Mouse (Mus musculus) liver, embryonic 11.5 days (tissue): Measurements from ENCODE around the gene Slc4a2. TPM values are rescaled to one million over a fixed set of nuclear protein-coding genes. Genes with fewer than 3 reads are reported as not detected.

ENCODE experiments used
- ATAC-seq: fragments of 200-750 bp; cut with Nextera tagmentation; replicated peaks from 2 replicates; pipeline ENCODE4 v1.8.0; 2017; ENCODE audit warnings: moderate number of reproducible peaks, mild to moderate bottlenecking, moderate TSS enrichment, moderate library complexity; ENCODE audit not compliant: low FRiP score
- DNase-seq: peaks from one replicate; pipeline ENCODE4 v3.0.0-alpha.2; 2017; ENCODE audit warnings: low spot score
- H3K27ac ChIP-seq: fragments of 300-500 bp; sonication (generic); 2 replicates; pipeline ENCODE4 v1.5.1; 2014; ENCODE audit warnings: mild to moderate bottlenecking, low read depth, low read length, control low read depth
- H3K27me3 ChIP-seq: fragments of 300-500 bp; sonication (generic); replicated peaks from 2 replicates; pipeline ENCODE4 v1.6.1; 2014; ENCODE audit warnings: low read length, mixed read lengths; ENCODE audit not compliant: control insufficient read depth, insufficient read depth
- H3K36me3 ChIP-seq: fragments of 300-500 bp; sonication (generic); 2 replicates; pipeline ENCODE4 v1.6.1; 2014; ENCODE audit warnings: mild to moderate bottlenecking, low read length, moderate library complexity, mixed read lengths; ENCODE audit not compliant: control insufficient read depth, insufficient read depth
- H3K4me1 ChIP-seq: fragments of 300-500 bp; sonication (generic); replicated peaks from 2 replicates; pipeline ENCODE4 v1.6.1; 2014; ENCODE audit warnings: low read length, mixed read lengths; ENCODE audit not compliant: control insufficient read depth, insufficient read depth
- H3K4me2 ChIP-seq: fragments of 300-500 bp; sonication (generic); 2 replicates; pipeline ENCODE4 v1.6.1; 2014; ENCODE audit warnings: mild to moderate bottlenecking, control low read depth, moderate library complexity
- H3K4me3 ChIP-seq: fragments of 300-500 bp; sonication (generic); 2 replicates; pipeline ENCODE4 v1.5.1; 2014; ENCODE audit warnings: low read depth, low read length, control low read depth
- H3K9ac ChIP-seq: fragments of 300-500 bp; sonication (generic); 2 replicates; pipeline ENCODE4 v1.6.1; 2014; ENCODE audit warnings: low read depth, low read length, control low read depth
- H3K9me3 ChIP-seq: fragments of 300-500 bp; sonication (generic); 2 replicates; pipeline ENCODE4 v1.6.1; 2016; ENCODE audit warnings: low read length, inconsistent platforms, mixed read lengths; ENCODE audit not compliant: control insufficient read depth
- WGBS: fragments of 180-500 bp; shearing (Covaris S2); extraction: QIAGEN DNeasy Blood & Tissue Kit; methylation state at CpG from one replicate; pipeline ENCODE4 v1.1.7; 2014; 5-methylcytosine and 5-hydroxymethylcytosine counted together
- polyA plus RNA-seq: library from polyadenylated mRNA; unstranded; fragments of >200 nt; fragmentation: Nextera tagmentation; extraction: Ambion mirVana; gene quantifications from 2 replicates; pipeline ENCODE4 v1.2.1, GENCODE M21; 2014

The Slc4a2 gene
- polyA plus RNA-seq, 1 experiment from 2014 or later, result 22.4 TPM

- H3K4me1 ChIP-seq, result peaks cover 26% of the 10 kb centered on the region
- peak overlapping the region; percentile 43; the same call in 1 of the 2 replicates for H3K9ac ChIP-seq
- H3K36me3 ChIP-seq, result peaks cover 22% of the 10 kb centered on the region
- peak overlapping the region; percentile 77 for H3K4me2 ChIP-seq
- DNase-seq, result peak; percentile 58
- H3K4me3 ChIP-seq, result peak overlapping the region; percentile 49
- no peak for ATAC-seq
- WGBS, result 6% methylated on average over 67 of the region's 67 CpGs
- no peak overlapping the region for H3K27ac ChIP-seq
- H3K9me3 ChIP-seq, result no peaks in the 10 kb centered on the region
- peaks cover 30% of the 10 kb centered on the region for H3K27me3 ChIP-seq
Observed at GRCm38 (mm10) chr5:24474723-24475261, 51.2 kb downstream of the Slc4a2 start.

GRCm38 (mm10) chr5:24475476-24476241, 52.0 kb downstream of the Slc4a2 start:
- peaks cover 30% of the 10 kb centered on the region for H3K27me3 ChIP-seq
- 75% methylated on average over 6 of the region's 6 CpGs for WGBS
- ATAC-seq (no peak), DNase-seq (no peak)
- H3K27ac ChIP-seq, result no peak overlapping the region
- H3K4me2 ChIP-seq, result peak overlapping the region; percentile 77
- peaks cover 28% of the 10 kb centered on the region for H3K36me3 ChIP-seq
- H3K4me3 ChIP-seq, result no peak overlapping the region
- H3K9ac ChIP-seq, result no peak overlapping the region
- peaks cover 28% of the 10 kb centered on the region for H3K4me1 ChIP-seq
- no peaks in the 10 kb centered on the region for H3K9me3 ChIP-seq

DNA sequence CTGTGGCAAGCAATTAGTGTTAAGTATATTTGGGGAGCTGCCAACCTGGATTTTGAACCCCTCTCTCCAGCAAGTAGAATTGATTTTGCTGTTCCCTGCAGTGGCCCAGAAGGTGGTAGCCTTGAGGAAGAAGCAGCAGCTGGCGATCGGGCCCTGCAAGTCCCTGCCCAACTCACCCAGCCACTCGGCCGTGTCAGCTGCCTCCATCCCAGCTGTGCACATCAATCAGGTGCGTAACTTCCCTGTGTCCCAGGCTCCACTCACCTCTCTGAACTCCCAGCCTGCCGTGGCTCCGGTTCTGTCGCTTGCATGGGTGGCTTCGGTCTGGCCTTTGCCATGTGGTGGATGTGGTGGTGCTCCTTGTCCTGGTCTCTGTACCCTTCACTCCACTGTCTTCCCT, 54.3 kb downstream of the Slc4a2 start:
- H3K36me3 ChIP-seq, result peaks cover 29% of the 10 kb centered on the region
- WGBS, result 90% methylated on average over 9 of the region's 9 CpGs
- no peak overlapping the region for H3K4me2 ChIP-seq
- H3K9ac ChIP-seq, result no peak overlapping the region
- H3K27ac ChIP-seq, result no peak overlapping the region
- peaks cover 21% of the 10 kb centered on the region for H3K27me3 ChIP-seq
- no peak overlapping the region for H3K4me3 ChIP-seq
- no peaks in the 10 kb centered on the region for H3K9me3 ChIP-seq
- DNase-seq, result no peak
- ATAC-seq, result no peak
- peaks cover 28% of the 10 kb centered on the region for H3K4me1 ChIP-seq

- ATAC-seq (peak; percentile 37), DNase-seq (no peak)
- H3K36me3 ChIP-seq, result peaks cover 31% of the 10 kb centered on the region
- H3K4me3 ChIP-seq, result no peak overlapping the region
- no peaks in the 10 kb centered on the region for H3K9me3 ChIP-seq
- no peak overlapping the region for H3K4me2 ChIP-seq
- H3K9ac ChIP-seq, result no peak overlapping the region
- H3K27ac ChIP-seq, result no peak overlapping the region
- H3K4me1 ChIP-seq, result peaks cover 19% of the 10 kb centered on the region
- 12% methylated on average over 4 of the region's 4 CpGs for WGBS
- H3K27me3 ChIP-seq, result no peaks in the 10 kb centered on the region
Observed at GRCm38 (mm10) chr5:24481647-24482046, 58.0 kb downstream of the Slc4a2 start.

DNA sequence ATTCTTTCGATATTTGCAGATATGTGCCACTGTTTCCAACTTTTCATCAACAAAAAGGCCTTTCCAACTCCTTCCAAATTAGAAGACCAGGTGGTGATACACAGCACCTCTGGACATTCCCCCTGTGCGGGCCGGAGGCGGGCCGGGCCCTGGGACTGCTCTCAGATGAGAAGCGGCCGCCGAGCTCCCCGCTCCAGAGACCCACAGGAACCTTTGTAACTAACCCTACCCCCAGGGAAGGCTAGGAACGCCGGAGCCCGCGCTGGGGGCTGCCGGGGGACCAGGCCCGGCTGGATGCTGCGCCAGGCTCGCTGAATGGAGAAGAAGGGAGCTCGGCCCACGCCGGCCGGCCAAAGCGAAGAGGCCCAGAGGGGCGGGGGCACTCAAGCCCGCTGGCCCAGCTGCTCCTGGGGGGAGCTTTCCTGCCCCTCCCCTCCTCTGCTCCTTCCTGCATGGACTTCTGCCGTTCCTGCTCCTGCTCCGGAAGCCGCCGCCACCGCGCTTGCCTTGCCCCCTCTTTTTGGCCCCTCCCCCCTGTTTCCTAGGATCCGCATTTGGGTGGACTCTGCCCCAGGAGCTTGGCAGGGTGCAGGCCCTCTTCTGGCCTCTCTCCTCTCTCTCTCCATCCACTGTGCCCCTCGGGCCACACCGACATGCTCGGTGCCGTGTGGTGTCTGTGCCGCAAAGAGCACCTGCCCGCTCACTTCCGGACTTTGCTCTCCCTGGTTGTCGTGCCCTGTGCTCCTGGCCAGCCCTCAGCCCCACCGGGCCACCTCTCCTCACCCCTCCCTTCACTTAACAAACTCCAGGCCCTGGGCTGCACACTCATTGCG, 58.8 kb downstream of the Slc4a2 start:
- H3K4me2 ChIP-seq, result peak overlapping the region; percentile 43
- peaks cover 30% of the 10 kb centered on the region for H3K36me3 ChIP-seq
- WGBS, result 58% methylated on average over 41 of the region's 41 CpGs
- no peak overlapping the region; the same call in 1 of the 2 replicates for H3K4me3 ChIP-seq
- peak overlapping the region; percentile 78 for H3K27ac ChIP-seq
- no peak overlapping the region for H3K9ac ChIP-seq
- ATAC-seq (peak; percentile 57), DNase-seq (no peak)
- no peaks in the 10 kb centered on the region for H3K27me3 ChIP-seq
- peaks cover 19% of the 10 kb centered on the region for H3K4me1 ChIP-seq
- H3K9me3 ChIP-seq, result no peaks in the 10 kb centered on the region

GRCm38 (mm10) chr5:24483326-24483725, 59.7 kb downstream of the Slc4a2 start:
- 0 out of 2 replicates have a peak overlapping the region, but pooled peaks have one; percentile 5 for H3K9ac ChIP-seq
- peak overlapping the region; percentile 78 for H3K27ac ChIP-seq
- WGBS, result 36% methylated on average over 11 of the region's 11 CpGs
- no peak overlapping the region for H3K4me3 ChIP-seq
- DNase-seq, result no peak
- H3K4me2 ChIP-seq, result peak overlapping the region; percentile 43
- peaks cover 27% of the 10 kb centered on the region for H3K36me3 ChIP-seq
- peaks cover 19% of the 10 kb centered on the region for H3K4me1 ChIP-seq
- ATAC-seq, result peak; percentile 13; the same call in 1 of the 2 replicates
- H3K27me3 ChIP-seq, result no peaks in the 10 kb centered on the region
- H3K9me3 ChIP-seq, result no peaks in the 10 kb centered on the region

- no peaks in the 10 kb centered on the region for H3K27me3 ChIP-seq
- DNase-seq, result no peak
- 0 out of 2 replicates have a peak overlapping the region, but pooled peaks have one; percentile 2 for H3K4me3 ChIP-seq
- no peak overlapping the region for H3K9ac ChIP-seq
- ATAC-seq, result no peak
- peaks cover 25% of the 10 kb centered on the region for H3K36me3 ChIP-seq
- H3K4me1 ChIP-seq, result peaks cover 19% of the 10 kb centered on the region
- no peak overlapping the region for H3K27ac ChIP-seq
- H3K4me2 ChIP-seq, result peak overlapping the region; percentile 51
- WGBS, result 63% methylated on average over 22 of the region's 22 CpGs
- no peaks in the 10 kb centered on the region for H3K9me3 ChIP-seq
Observed at GRCm38 (mm10) chr5:24484963-24485362, 61.3 kb downstream of the Slc4a2 start.

DNA sequence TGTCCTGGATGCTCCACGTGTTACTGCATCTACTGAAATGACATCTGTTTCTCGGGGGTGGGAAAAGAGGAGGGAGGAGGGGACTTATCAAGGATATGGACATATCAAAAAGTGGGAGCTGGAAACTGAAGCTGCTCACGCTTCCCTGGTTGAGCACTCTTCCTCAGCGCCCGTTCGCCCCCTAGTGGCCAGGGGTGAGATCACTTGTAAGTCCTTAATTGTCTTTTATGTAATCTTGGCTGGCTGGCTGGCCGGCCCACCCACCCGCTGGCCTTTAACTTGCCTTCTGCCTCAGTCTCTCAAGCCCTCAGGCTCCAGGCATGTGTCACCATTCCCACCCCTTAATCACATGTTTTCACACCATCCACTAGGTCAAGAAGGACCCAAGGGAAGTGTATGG, 62.5 kb downstream of the Slc4a2 start:
- H3K27ac ChIP-seq, result no peak overlapping the region
- peaks cover 17% of the 10 kb centered on the region for H3K4me1 ChIP-seq
- no peaks in the 10 kb centered on the region for H3K27me3 ChIP-seq
- peaks cover 26% of the 10 kb centered on the region for H3K36me3 ChIP-seq
- DNase-seq, result peak; percentile 84
- no peak overlapping the region for H3K4me3 ChIP-seq
- H3K9ac ChIP-seq, result no peak overlapping the region
- 10% methylated on average over 8 of the region's 8 CpGs for WGBS
- no peak for ATAC-seq
- H3K4me2 ChIP-seq, result no peak overlapping the region
- no peaks in the 10 kb centered on the region for H3K9me3 ChIP-seq
